Mouse (Mus musculus) kidney, adult 2 months (tissue): ENCODE data around the gene Cyb561.

Experiments used
- CTCF ChIP-seq: fragments of 200-500 bp; conservative IDR thresholded peaks from 2 replicates; pipeline ENCODE4 v1.5.1; 2011; ENCODE audit warnings: low read depth, mild to moderate bottlenecking, control low read depth, low read length, moderate library complexity, mixed read lengths; ENCODE audit not compliant: insufficient read depth, insufficient read length
- POLR2A ChIP-seq: fragments of 200-500 bp; IDR thresholded peaks from one replicate; pipeline ENCODE4 v1.6.1; 2011; ENCODE audit warnings: low read depth, low read length, control low read depth

DNA sequence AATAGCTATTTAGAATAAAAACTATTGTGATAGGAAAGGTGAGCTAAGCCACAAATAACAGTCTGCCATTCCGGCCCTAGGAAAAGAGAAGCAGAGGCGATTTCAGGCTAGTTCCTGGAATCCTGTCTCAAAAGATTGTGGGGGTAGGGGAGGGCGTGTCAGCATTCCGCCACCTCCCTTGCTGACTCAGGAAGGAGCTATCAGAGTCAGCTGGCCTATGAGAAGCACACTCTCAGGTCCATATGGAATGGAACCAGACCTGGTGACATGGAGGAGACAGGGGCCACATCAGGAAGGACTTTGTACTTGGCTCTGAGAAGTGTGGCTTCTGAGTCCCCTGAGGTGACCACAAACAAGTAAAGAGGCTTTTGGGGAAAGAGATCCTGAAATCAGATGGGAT, 2.6 kb downstream of the Cyb561 start:
- TF ChIP-seq POLR2A = no peak
- TF ChIP-seq CTCF = no peak
